15 mouse cellular contexts compared by ENCODE assay signal in genomic region chr4:140714586-140714985, GRCm38 (mm10). TPM values are rescaled to one million over a fixed set of nuclear protein-coding genes. Genes with fewer than 3 reads are reported as not detected.
DNase-seq lines count a peak whose midpoint lies in the region; ATAC-seq and TF ChIP-seq lines count a peak whose summit lies in the region.
"Had no signal": no experiment of that assay in that cellular context is flagged by ENCODE, and none has a peak within 500 bp of the region (broad histone marks: within the 10 kb centered on the region; RNA-seq: fewer than 3 reads in every experiment).

No protein-coding gene starts in this region.

- peaks cover 14% of the 10 kb centered on the region; the same call in 1 of the 2 replicates for H3K4me1 ChIP-seq in cerebellum, adult 2 months (ENCODE audit: control insufficient read depth, insufficient read depth, low read length)
- peaks cover 5% of the 10 kb centered on the region; the same call in 1 of the 2 replicates for H3K4me1 ChIP-seq in heart, postnatal 0 days (ENCODE audit: control insufficient read depth, insufficient read depth)
- 0 out of 2 replicates have a peak, but pooled peaks cover 10% of the 10 kb centered on the region for H3K4me1 ChIP-seq in midbrain, embryonic 14.5 days (ENCODE audit: control insufficient read depth, insufficient read depth, low read length)
- peaks cover 35% of the 10 kb centered on the region for H3K4me1 ChIP-seq in midbrain, embryonic 10.5 days
- H3K4me1 ChIP-seq in neural tube, embryonic 15.5 days, result peaks cover 15% of the 10 kb centered on the region

- ATAC-seq in heart, postnatal 0 days (ENCODE audit: insufficient read depth, low read depth), result no peak
- no peak for ATAC-seq in midbrain, embryonic 14.5 days (ENCODE audit: low FRiP score, low TSS enrichment)
- peak; percentile 22; the same call in 1 of the 2 replicates for ATAC-seq in neural tube, embryonic 15.5 days (ENCODE audit: low FRiP score)

- peak overlapping the region; percentile 1 for H3K4me3 ChIP-seq in cerebellum, adult 2 months (replicated peaks; ENCODE audit: insufficient read depth, low read depth, low read length)
- H3K4me3 ChIP-seq in heart, postnatal 0 days (ENCODE audit: low read depth, low read length), result no peak overlapping the region
- H3K4me3 ChIP-seq in midbrain, embryonic 14.5 days (replicated peaks; ENCODE audit: low read depth, low read length), result no peak overlapping the region
- H3K4me3 ChIP-seq in midbrain, embryonic 10.5 days, result no peak overlapping the region
- no peak overlapping the region for H3K4me3 ChIP-seq in neural tube, embryonic 15.5 days (replicated peaks)
- H3K4me3 ChIP-seq: embryonic facial prominence, embryonic 12.5 days; limb, embryonic 15.5 days had no signal

- no peak for TF ChIP-seq CTCF in cerebellum, adult 2 months (IDR thresholded peaks at IDR 0.05; ENCODE audit: borderline replicate concordance, insufficient read depth, low read depth, low read length)
- no peak for TF ChIP-seq CTCF in heart, postnatal 0 days (IDR thresholded peaks at IDR 0.05; ENCODE audit: low read depth)

- no peaks in the 10 kb centered on the region for H3K27me3 ChIP-seq in cerebellum, adult 2 months (ENCODE audit: control insufficient read depth, insufficient read depth, low read length)
- no peaks in the 10 kb centered on the region for H3K27me3 ChIP-seq in heart, postnatal 0 days (ENCODE audit: control insufficient read depth, insufficient read depth, low read length)
- H3K27me3 ChIP-seq in midbrain, embryonic 14.5 days (ENCODE audit: control insufficient read depth, insufficient read depth, low read length), result no peaks in the 10 kb centered on the region
- no peaks in the 10 kb centered on the region for H3K27me3 ChIP-seq in midbrain, embryonic 10.5 days (ENCODE audit: low read depth, poor library complexity, severe bottlenecking)
- no peaks in the 10 kb centered on the region for H3K27me3 ChIP-seq in neural tube, embryonic 15.5 days (replicated peaks)
- H3K27me3 ChIP-seq: embryonic facial prominence, embryonic 12.5 days; limb, embryonic 15.5 days; megakaryocyte, embryonic 14.5 days had no signal

- no peaks in the 10 kb centered on the region for H3K9me3 ChIP-seq in heart, postnatal 0 days (replicated peaks; ENCODE audit: control insufficient read depth, low read length)
- no peaks in the 10 kb centered on the region for H3K9me3 ChIP-seq in midbrain, embryonic 14.5 days (ENCODE audit: control insufficient read depth, low read length)
- no peaks in the 10 kb centered on the region for H3K9me3 ChIP-seq in midbrain, embryonic 10.5 days (replicated peaks)
- H3K9me3 ChIP-seq in neural tube, embryonic 15.5 days (replicated peaks), result no peaks in the 10 kb centered on the region
- H3K9me3 ChIP-seq: embryonic facial prominence, embryonic 12.5 days; limb, embryonic 15.5 days; megakaryocyte, embryonic 14.5 days had no signal

- 44% methylated on average over 5 of the region's 5 CpGs for WGBS in cerebellum, adult 2 months
- 79% methylated on average over 5 of the region's 5 CpGs for WGBS in heart, postnatal 0 days
- WGBS in midbrain, embryonic 14.5 days, result 85% methylated on average over 5 of the region's 5 CpGs
- WGBS in midbrain, embryonic 10.5 days, result 89% methylated on average over 5 of the region's 5 CpGs
- WGBS in neural tube, embryonic 15.5 days, result 85% methylated on average over 5 of the region's 5 CpGs

- no peak overlapping the region for H3K9ac ChIP-seq in heart, postnatal 0 days (replicated peaks; ENCODE audit: low read depth, low read length)
- no peak overlapping the region for H3K9ac ChIP-seq in midbrain, embryonic 14.5 days (replicated peaks; ENCODE audit: low read length)
- no peak overlapping the region for H3K9ac ChIP-seq in neural tube, embryonic 15.5 days (replicated peaks)
- H3K9ac ChIP-seq: embryonic facial prominence, embryonic 12.5 days; limb, embryonic 15.5 days had no signal

- TF ChIP-seq POLR2A in cerebellum, adult 2 months (IDR thresholded peaks at IDR 0.05; ENCODE audit: borderline replicate concordance, insufficient read depth, low read length), result no peak

- peak overlapping the region; percentile 6; the same call in 1 of the 2 replicates for H3K27ac ChIP-seq in cerebellum, adult 2 months (ENCODE audit: insufficient read depth, low read length)
- H3K27ac ChIP-seq in heart, postnatal 0 days (ENCODE audit: low read depth), result peak overlapping the region; percentile 43; the same call in 1 of the 2 replicates
- peak overlapping the region; percentile 60; the same call in 1 of the 2 replicates for H3K27ac ChIP-seq in midbrain, embryonic 14.5 days (replicated peaks; ENCODE audit: low read depth, low read length)
- H3K27ac ChIP-seq in midbrain, embryonic 10.5 days (replicated peaks), result no peak overlapping the region
- peak overlapping the region; percentile 52 for H3K27ac ChIP-seq in neural tube, embryonic 15.5 days (replicated peaks)
- H3K27ac ChIP-seq: embryonic facial prominence, embryonic 12.5 days; limb, embryonic 15.5 days had no signal

- intact Hi-C loops in heart, postnatal 14 days (cut with DNase I), result loop anchor here (5.0 kb wide), 1 partner anchor 157 kb away; no protein-coding TSS in a partner anchor

- H3K4me2 ChIP-seq in heart, postnatal 0 days (ENCODE audit: low read depth, low read length), result no peak overlapping the region
- H3K4me2 ChIP-seq in midbrain, embryonic 14.5 days (ENCODE audit: low read length), result no peak overlapping the region
- no peak overlapping the region for H3K4me2 ChIP-seq in neural tube, embryonic 15.5 days
- H3K4me2 ChIP-seq: embryonic facial prominence, embryonic 12.5 days; limb, embryonic 15.5 days had no signal

- H3K36me3 ChIP-seq in heart, postnatal 0 days (replicated peaks; ENCODE audit: control insufficient read depth, insufficient read depth, low read length), result peaks cover 79% of the 10 kb centered on the region
- H3K36me3 ChIP-seq in midbrain, embryonic 14.5 days (ENCODE audit: control insufficient read depth, insufficient read depth, low read length), result peaks cover 98% of the 10 kb centered on the region
- peaks cover 98% of the 10 kb centered on the region for H3K36me3 ChIP-seq in midbrain, embryonic 10.5 days
- H3K36me3 ChIP-seq in neural tube, embryonic 15.5 days, result peaks cover 85% of the 10 kb centered on the region

- TF ChIP-seq EP300 in heart, postnatal 0 days (IDR thresholded peaks at IDR 0.05; ENCODE audit: low read depth), result no peak

- DNase-seq in cerebellum, adult 2 months, result no peak
- no peak for DNase-seq in cerebellum, postnatal 4 days (ENCODE audit: low spot score in 2 of 2)
- no peak for DNase-seq in heart, postnatal 0 days (ENCODE audit: low spot score)
- DNase-seq in heart, postnatal 14 days, result no peak
- DNase-seq in midbrain, embryonic 14.5 days, result peak; percentile 21
- DNase-seq in midbrain, embryonic 10.5 days (ENCODE audit: low spot score), result no peak
- no peak for DNase-seq in right cerebral cortex, adult 2 months (ENCODE audit: low spot score in 2 of 2)

RNA-seq across cellular contexts. Expression of gene Rcc2, which starts 14.2 kb away (rescaled TPM):
- 40.0 and 40.6 TPM in 2 replicates for polyA plus RNA-seq in cerebellum, adult 2 months (2012; rRNA removed)
- total RNA-seq in heart, postnatal 0 days (2014; rRNA removed; ENCODE audit: low replicate concordance), result 36.4 and 36.9 TPM in 2 replicates
- 4.4 and 4.8 TPM in 2 replicates for polyA plus RNA-seq in heart, postnatal 0 days (2015; fragmentation: Nextera tagmentation; extraction: Ambion mirVana)
- total RNA-seq in heart, postnatal 14 days (2021), result 10 to 100 TPM; 19.6 to 27.0 TPM
- 21.2 and 21.5 TPM in 2 replicates for polyA plus RNA-seq in midbrain, embryonic 14.5 days (2014; fragmentation: Nextera tagmentation; extraction: Ambion mirVana)
- 32.6 and 35.2 TPM in 2 replicates for polyA plus RNA-seq in midbrain, embryonic 10.5 days (2016; fragmentation: Nextera tagmentation; extraction: Ambion mirVana)
- polyA plus RNA-seq in neural tube, embryonic 15.5 days (2015; fragmentation: Nextera tagmentation; extraction: Ambion mirVana), result 16.7 and 16.8 TPM in 2 replicates

RNA-seq across cellular contexts. Expression of gene Padi6, which starts 27.9 kb away (rescaled TPM):
- not detected in 2 replicates for polyA plus RNA-seq in cerebellum, adult 2 months (2012; rRNA removed)
- not detected in 2 replicates for total RNA-seq in heart, postnatal 0 days (2014; rRNA removed; ENCODE audit: low replicate concordance)
- polyA plus RNA-seq in heart, postnatal 0 days (2015; fragmentation: Nextera tagmentation; extraction: Ambion mirVana), result 0.07 TPM in 1 of 2 replicates, not detected in the other
- not detected for total RNA-seq in heart, postnatal 14 days (2021)
- polyA plus RNA-seq in midbrain, embryonic 14.5 days (2014; fragmentation: Nextera tagmentation; extraction: Ambion mirVana), result not detected in 2 replicates
- polyA plus RNA-seq in midbrain, embryonic 10.5 days (2016; fragmentation: Nextera tagmentation; extraction: Ambion mirVana), result 0.05 TPM in 1 of 2 replicates, not detected in the other
- polyA plus RNA-seq in neural tube, embryonic 15.5 days (2015; fragmentation: Nextera tagmentation; extraction: Ambion mirVana), result 0.65 TPM in 1 of 2 replicates, not detected in the other
- total RNA-seq: adrenal gland, adult 2 months; gastrocnemius, postnatal 25 days had no signal
- polyA plus RNA-seq: adrenal gland, adult 2 months; embryonic facial prominence, embryonic 12.5 days; large intestine, adult 2 months; limb, embryonic 15.5 days; neural tube, embryonic 11.5 days had no signal

RNA-seq across cellular contexts. Expression of gene Arhgef10l, which starts 48.8 kb away (rescaled TPM):
- 52.7 and 55.5 TPM in 2 replicates for polyA plus RNA-seq in cerebellum, adult 2 months (2012; rRNA removed)
- 46.8 and 52.8 TPM in 2 replicates for total RNA-seq in heart, postnatal 0 days (2014; rRNA removed; ENCODE audit: low replicate concordance)
- polyA plus RNA-seq in heart, postnatal 0 days (2015; fragmentation: Nextera tagmentation; extraction: Ambion mirVana), result 12.1 and 15.4 TPM in 2 replicates
- 10 to 100 TPM; 62.5 TPM for total RNA-seq in heart, postnatal 14 days (2021)
- 18.7 and 24.6 TPM in 2 replicates for polyA plus RNA-seq in midbrain, embryonic 14.5 days (2014; fragmentation: Nextera tagmentation; extraction: Ambion mirVana)
- polyA plus RNA-seq in midbrain, embryonic 10.5 days (2016; fragmentation: Nextera tagmentation; extraction: Ambion mirVana), result 25.1 and 32.4 TPM in 2 replicates
- polyA plus RNA-seq in neural tube, embryonic 15.5 days (2015; fragmentation: Nextera tagmentation; extraction: Ambion mirVana), result 23.6 and 26.4 TPM in 2 replicates

RNA-seq across cellular contexts. Expression of gene Padi4, which starts 59.5 kb away (rescaled TPM):
- polyA plus RNA-seq in cerebellum, adult 2 months (2012; rRNA removed), result 0.11 and 0.14 TPM in 2 replicates
- 2.4 and 2.7 TPM in 2 replicates for total RNA-seq in heart, postnatal 0 days (2014; rRNA removed; ENCODE audit: low replicate concordance)
- polyA plus RNA-seq in heart, postnatal 0 days (2015; fragmentation: Nextera tagmentation; extraction: Ambion mirVana), result 1.1 and 1.2 TPM in 2 replicates
- under 1 TPM; 0.74 to 0.78 TPM for total RNA-seq in heart, postnatal 14 days (2021)
- 0.12 and 0.18 TPM in 2 replicates for polyA plus RNA-seq in midbrain, embryonic 14.5 days (2014; fragmentation: Nextera tagmentation; extraction: Ambion mirVana)
- 0.54 and 0.55 TPM in 2 replicates for polyA plus RNA-seq in midbrain, embryonic 10.5 days (2016; fragmentation: Nextera tagmentation; extraction: Ambion mirVana)
- 0.20 and 1.6 TPM in 2 replicates for polyA plus RNA-seq in neural tube, embryonic 15.5 days (2015; fragmentation: Nextera tagmentation; extraction: Ambion mirVana)
- polyA plus RNA-seq: embryonic facial prominence, embryonic 12.5 days had no signal
